Mouse (Mus musculus) left cerebral cortex, adult 9 months (tissue): ENCODE results near the gene Arid3b.

ENCODE experiments used
- DNase-seq, 2 experiments: peaks; one replicate each; pipeline ENCODE4 v3.0.0; 2022; ENCODE audit warnings: low spot score in 2 of 2

The Arid3b gene

GRCm38 (mm10) chr9:57748137-57748536, 88.5 kb downstream of the Arid3b start:
- no peak for DNase-seq

DNA sequence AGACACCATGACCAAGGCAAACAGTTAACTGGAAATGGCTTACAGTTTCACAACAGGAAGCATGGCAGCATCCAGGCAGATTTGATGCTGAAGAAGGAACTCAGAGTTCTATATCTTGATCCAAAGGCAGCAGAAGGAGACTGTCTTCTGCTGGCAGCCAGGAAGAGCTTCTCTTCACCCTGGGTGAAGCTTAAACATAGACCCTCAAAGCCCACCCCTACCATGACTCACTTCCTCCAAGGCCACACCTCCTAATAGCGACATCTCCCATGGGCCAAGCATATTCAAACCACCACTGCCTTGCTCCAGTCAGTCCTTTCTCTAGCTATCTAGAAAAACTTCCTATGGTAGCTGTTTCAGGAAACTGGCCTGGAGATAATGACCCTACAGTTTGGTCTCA, 89.5 kb downstream of the Arid3b start:
- no peak for DNase-seq

- DNase-seq, result no peak
Measured at GRCm38 (mm10) chr9:57744462-57745091, 92.0 kb downstream of the Arid3b start.
